Mouse (Mus musculus) midbrain, postnatal 0 days (tissue): Measurements from ENCODE around the gene Rassf5. TPM values are rescaled to one million over a fixed set of nuclear protein-coding genes. Genes with fewer than 3 reads are reported as not detected.

Experiments
- ATAC-seq: fragments of 200-750 bp; cut with Nextera tagmentation; 2 replicates; pipeline ENCODE4 v1.8.0; 2017; ENCODE audit warnings: moderate number of reproducible peaks, mild to moderate bottlenecking, moderate TSS enrichment, moderate library complexity; ENCODE audit not compliant: low FRiP score
- DNase-seq: peaks from one replicate; pipeline ENCODE4 v3.0.0-alpha.2; 2015; ENCODE audit warnings: low spot score
- H3K27ac ChIP-seq: fragments of 300-500 bp; sonication (generic); 2 replicates; pipeline ENCODE4 v1.5.1; 2014; ENCODE audit warnings: low read depth, mild to moderate bottlenecking, low read length, mixed read lengths
- H3K27me3 ChIP-seq: fragments of 300-500 bp; sonication (generic); 2 replicates; pipeline ENCODE4 v1.6.1; 2014; ENCODE audit warnings: low read length, control low read depth, mixed read lengths; ENCODE audit not compliant: insufficient read depth
- H3K36me3 ChIP-seq: fragments of 300-500 bp; sonication (generic); 2 replicates; pipeline ENCODE4 v1.6.1; 2014; ENCODE audit warnings: low read length, control low read depth, mixed read lengths; ENCODE audit not compliant: insufficient read depth
- H3K4me1 ChIP-seq: fragments of 300-500 bp; sonication (generic); 2 replicates; pipeline ENCODE4 v1.6.1; 2014; ENCODE audit warnings: mild to moderate bottlenecking, control low read depth, antibody characterized with exemption, low read length, mixed read lengths; ENCODE audit not compliant: insufficient read depth
- H3K4me2 ChIP-seq: fragments of 300-500 bp; sonication (generic); 2 replicates; pipeline ENCODE4 v1.6.1; 2014; ENCODE audit warnings: low read depth, mild to moderate bottlenecking, low read length, mixed read lengths; ENCODE audit not compliant: poor library complexity, severe bottlenecking
- H3K4me3 ChIP-seq: fragments of 300-500 bp; sonication (generic); 2 replicates; pipeline ENCODE4 v1.5.1; 2014; ENCODE audit warnings: low read depth, mild to moderate bottlenecking, low read length, moderate library complexity
- H3K9ac ChIP-seq: fragments of 300-500 bp; sonication (generic); replicated peaks from 2 replicates; pipeline ENCODE4 v1.6.1; 2014; ENCODE audit warnings: mild to moderate bottlenecking, low read length, moderate library complexity, mixed read lengths; ENCODE audit not compliant: poor library complexity, severe bottlenecking
- H3K9me3 ChIP-seq: fragments of 300-500 bp; sonication (generic); 2 replicates; pipeline ENCODE4 v1.6.1; 2016; ENCODE audit warnings: low read length, control low read depth
- CTCF ChIP-seq: IDR thresholded peaks from 2 replicates; pipeline ENCODE4 v1.5.1; 2016; ENCODE audit warnings: antibody characterized with exemption, mild to moderate bottlenecking
- WGBS: fragments of 180-500 bp; shearing (Covaris S2); extraction: QIAGEN DNeasy Blood & Tissue Kit; methylation state at CpG from one replicate; pipeline ENCODE4 v1.1.7; 2014; 5-methylcytosine and 5-hydroxymethylcytosine counted together
- polyA plus RNA-seq: library from polyadenylated mRNA; unstranded; fragments of >200 nt; fragmentation: Nextera tagmentation; extraction: Ambion mirVana; gene quantifications from 2 replicates; pipeline ENCODE4 v1.2.1, GENCODE M21; 2015
- total RNA-seq: library from RNA; depleted of rRNA; stranded (reverse); fragments of >200 nt; gene quantifications from 2 replicates; pipeline ENCODE4 v1.2.3, GENCODE M21; 2014

Gene Rassf5
- total and polyA plus RNA-seq, 2 experiments from 2014 or later, result 4.9 to 9.0 TPM

- Histone ChIP-seq H3K4me3 (no peak overlapping the region), H3K9ac (no peak overlapping the region), H3K4me1 (no peaks in the 10 kb centered on the region), H3K27me3 (no peaks in the 10 kb centered on the region), H3K36me3 (no peaks in the 10 kb centered on the region), H3K27ac (no peak overlapping the region), H3K9me3 (no peaks in the 10 kb centered on the region), H3K4me2 (no peak overlapping the region)
- no peak for DNase-seq
- no peak for ATAC-seq
- WGBS, result 93% methylated on average over 2 of the region's 2 CpGs
- TF ChIP-seq CTCF, result no peak
These were observed 21.7 kb downstream of the Rassf5 start for GRCm38 (mm10) chr1:131223345-131223744.

GRCm38 (mm10) chr1:131221822-131222590 is 23.1 kb downstream of the Rassf5 start:
- 86% methylated on average over 13 of the region's 13 CpGs for WGBS
- no peak for DNase-seq
- no peak for TF ChIP-seq CTCF
- no peaks in the 10 kb centered on the region for H3K36me3 ChIP-seq
- no peak overlapping the region for H3K27ac ChIP-seq
- no peaks in the 10 kb centered on the region for H3K4me1 ChIP-seq
- no peak overlapping the region for H3K4me2 ChIP-seq
- H3K4me3 ChIP-seq, result no peak overlapping the region
- ATAC-seq, result no peak
- no peaks in the 10 kb centered on the region for H3K27me3 ChIP-seq
- no peak overlapping the region for H3K9ac ChIP-seq
- H3K9me3 ChIP-seq, result no peaks in the 10 kb centered on the region

- DNase-seq (no peak), ATAC-seq (no peak)
- WGBS, result 88% methylated on average over 11 of the region's 11 CpGs
- no peaks in the 10 kb centered on the region for H3K4me1 ChIP-seq
- H3K9me3 ChIP-seq, result no peaks in the 10 kb centered on the region
- no peak overlapping the region for H3K4me2 ChIP-seq
- no peaks in the 10 kb centered on the region for H3K27me3 ChIP-seq
- no peak overlapping the region for H3K4me3 ChIP-seq
- TF ChIP-seq CTCF, result no peak
- no peak overlapping the region for H3K27ac ChIP-seq
- no peak overlapping the region for H3K9ac ChIP-seq
- H3K36me3 ChIP-seq, result no peaks in the 10 kb centered on the region
These were observed 26.1 kb downstream of the Rassf5 start for GRCm38 (mm10) chr1:131218933-131219332.

GRCm38 (mm10) chr1:131213361-131213760 is 31.7 kb downstream of the Rassf5 start:
- Histone ChIP-seq H3K4me1 (no peaks in the 10 kb centered on the region), H3K9ac (no peak overlapping the region), H3K27me3 (no peaks in the 10 kb centered on the region), H3K36me3 (no peaks in the 10 kb centered on the region), H3K9me3 (no peaks in the 10 kb centered on the region), H3K27ac (no peak overlapping the region), H3K4me3 (no peak overlapping the region), H3K4me2 (no peak overlapping the region)
- DNase-seq, result no peak
- TF ChIP-seq CTCF, result no peak
- 78% methylated on average over 6 of the region's 6 CpGs for WGBS
- ATAC-seq, result no peak

- H3K4me1 ChIP-seq, result no peaks in the 10 kb centered on the region
- no peak overlapping the region for H3K27ac ChIP-seq
- H3K4me2 ChIP-seq, result no peak overlapping the region
- ATAC-seq (no peak), DNase-seq (no peak)
- no peak overlapping the region for H3K4me3 ChIP-seq
- no peak overlapping the region for H3K9ac ChIP-seq
- 88% methylated on average over 5 of the region's 5 CpGs for WGBS
- TF ChIP-seq CTCF, result no peak
- H3K36me3 ChIP-seq, result no peaks in the 10 kb centered on the region
- no peaks in the 10 kb centered on the region for H3K9me3 ChIP-seq
- H3K27me3 ChIP-seq, result no peaks in the 10 kb centered on the region
These were observed 32.1 kb downstream of the Rassf5 start for GRCm38 (mm10) chr1:131212956-131213355.

GRCm38 (mm10) chr1:131211655-131212054 is 33.4 kb downstream of the Rassf5 start:
- H3K36me3 ChIP-seq, result no peaks in the 10 kb centered on the region
- H3K4me3 ChIP-seq, result no peak overlapping the region
- TF ChIP-seq CTCF, result no peak
- H3K27me3 ChIP-seq, result no peaks in the 10 kb centered on the region
- H3K9ac ChIP-seq, result no peak overlapping the region
- no peak overlapping the region for H3K4me2 ChIP-seq
- no peak for ATAC-seq
- no peaks in the 10 kb centered on the region for H3K4me1 ChIP-seq
- no peak for DNase-seq
- 89% methylated on average over 1 of the region's 1 CpGs for WGBS
- no peaks in the 10 kb centered on the region for H3K9me3 ChIP-seq
- H3K27ac ChIP-seq, result no peak overlapping the region
